Mouse (Mus musculus) lung, postnatal 0 days (tissue): ENCODE data around the gene Spast.

Experiments used
- CTCF ChIP-seq: IDR thresholded peaks from 2 replicates; pipeline ENCODE4 v1.5.1; 2016; ENCODE audit warnings: antibody characterized with exemption, mild to moderate bottlenecking
- EP300 ChIP-seq: IDR thresholded peaks from 2 replicates; pipeline ENCODE4 v1.6.1; 2016; ENCODE audit warnings: antibody characterized with exemption, mild to moderate bottlenecking, control low read depth

DNA sequence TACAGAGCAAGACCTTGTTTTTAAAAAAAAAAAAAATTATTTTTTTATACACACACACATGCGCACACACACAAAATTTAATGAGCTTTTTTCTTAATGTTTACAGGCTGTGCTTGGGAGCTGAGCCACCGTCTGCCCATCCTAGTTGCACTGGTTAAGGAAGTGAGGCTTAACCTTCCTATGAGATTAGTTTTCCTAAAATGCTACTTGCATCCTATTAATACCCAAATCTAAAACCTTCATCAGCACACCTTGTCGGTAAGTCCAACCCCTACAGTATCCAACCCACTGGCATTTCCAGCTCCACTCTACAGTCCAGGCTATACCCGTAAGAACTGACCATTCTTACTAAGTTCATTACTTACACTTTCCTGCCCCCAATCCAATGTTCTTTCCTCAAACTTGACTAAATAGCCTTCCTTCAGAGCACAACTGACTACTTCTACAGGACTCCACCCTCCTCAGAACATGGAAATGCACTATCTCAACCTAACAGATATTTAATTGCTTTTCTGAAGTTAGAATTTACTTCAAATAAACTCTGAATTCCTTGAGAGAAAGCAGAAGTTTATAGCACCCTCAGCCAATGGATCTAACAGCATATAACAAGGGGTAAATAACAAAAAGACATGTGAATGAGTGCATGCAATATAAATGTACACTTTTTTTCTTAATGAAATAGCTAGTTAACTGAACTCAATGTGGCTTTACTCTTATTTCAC, 47.0 kb upstream of the Spast start:
- no peak for TF ChIP-seq CTCF
- no peak for TF ChIP-seq EP300
